Mouse (Mus musculus) MEL (cell line): ENCODE measurements around the gene Tkt. TPM values are rescaled to one million over a fixed set of nuclear protein-coding genes. Genes with fewer than 3 reads are reported as not detected.

Source experiments
- DNase-seq: peaks from one replicate; pipeline ENCODE4 v3.0.0; 2011; ENCODE audit warnings: low read depth, low spot score
- H3K27ac ChIP-seq: 2 replicates; pipeline ENCODE4 v1.5.1; 2012; ENCODE audit warnings: low read depth, mild to moderate bottlenecking, control low read depth, low read length, moderate library complexity; ENCODE audit not compliant: control insufficient read depth
- H3K27me3 ChIP-seq, 2 experiments: fragments of 150-350 bp in 1 of 2; sonication (generic) in 1 of 2; 2 replicates each; pipeline ENCODE4 v1.6.1; 2012; ENCODE audit warnings: low read length in 2 of 2, mild to moderate bottlenecking in 2 of 2, improper control_type of control experiment in 1 of 2, moderate library complexity in 1 of 2; ENCODE audit not compliant: insufficient read depth in 2 of 2, control insufficient read depth in 1 of 2
- H3K36me3 ChIP-seq, 2 experiments: 2 replicates each; pipeline ENCODE4 v1.6.1; 2012 to 2014; ENCODE audit warnings: low read length in 2 of 2, improper control_type of control experiment in 1 of 2, inconsistent platforms in 1 of 2, mild to moderate bottlenecking in 1 of 2; ENCODE audit not compliant: insufficient read depth in 2 of 2, control insufficient read depth in 1 of 2
- H3K4me1 ChIP-seq, 2 experiments: fragments of 150-350 bp in 1 of 2; sonication (generic) in 1 of 2; 2 replicates each; pipeline ENCODE4 v1.6.1; 2012; ENCODE audit warnings: low read length in 2 of 2, improper control_type of control experiment in 1 of 2, mild to moderate bottlenecking in 1 of 2; ENCODE audit not compliant: insufficient read depth in 2 of 2, control insufficient read depth in 1 of 2
- H3K4me3 ChIP-seq, 2 experiments: fragments of 150-350 bp in 1 of 2; sonication (generic) in 1 of 2; 2 replicates each; pipeline ENCODE4 v1.5.1; 2012; ENCODE audit warnings: low read depth in 2 of 2, low read length in 2 of 2, mild to moderate bottlenecking in 2 of 2, moderate library complexity in 2 of 2, control low read depth in 1 of 2, improper control_type of control experiment in 1 of 2; ENCODE audit not compliant: control insufficient read depth in 1 of 2, insufficient read depth in 1 of 2
- H3K79me2 ChIP-seq: 2 replicates; pipeline ENCODE4 v1.6.1; 2012; ENCODE audit warnings: mild to moderate bottlenecking, low read length, moderate library complexity; ENCODE audit not compliant: control insufficient read depth, poor library complexity, insufficient read depth
- H3K9ac ChIP-seq: 2 replicates; pipeline ENCODE4 v1.6.1; 2012; ENCODE audit warnings: low read depth, mild to moderate bottlenecking, control low read depth, low read length, moderate library complexity; ENCODE audit not compliant: control insufficient read depth, poor library complexity, severe bottlenecking
- H3K9me3 ChIP-seq: fragments of 150-350 bp; sonication (generic); replicated peaks from 2 replicates; pipeline ENCODE4 v1.6.1; 2012; ENCODE audit warnings: mild to moderate bottlenecking, low read length, improper control_type of control experiment, moderate library complexity; ENCODE audit not compliant: insufficient read depth
- CHD2 ChIP-seq: IDR thresholded peaks from 2 replicates; pipeline ENCODE4 v1.6.1; 2011; ENCODE audit warnings: low read length, improper control_type of control experiment
- E2F4 ChIP-seq: IDR thresholded peaks from 2 replicates; pipeline ENCODE4 v1.6.1; 2011; ENCODE audit warnings: low read depth, low read length, improper control_type of control experiment, borderline replicate concordance
- ELF1 ChIP-seq: IDR thresholded peaks from 2 replicates; pipeline ENCODE4 v1.6.1; 2014; ENCODE audit warnings: low read depth, mild to moderate bottlenecking, inconsistent platforms, low read length, improper control_type of control experiment, moderate library complexity
- ETS1 ChIP-seq: IDR thresholded peaks from 2 replicates; pipeline ENCODE4 v1.6.1; 2012; ENCODE audit warnings: low read depth, mild to moderate bottlenecking, inconsistent platforms, low read length, improper control_type of control experiment, moderate library complexity
- KAT2A ChIP-seq: conservative IDR thresholded peaks from 2 replicates; pipeline ENCODE4 v1.6.1; 2012; ENCODE audit warnings: low read depth, low read length, improper control_type of control experiment, inconsistent platforms
- MAFK ChIP-seq: IDR thresholded peaks from 2 replicates; pipeline ENCODE4 v1.6.1; 2011; ENCODE audit warnings: low read depth, mild to moderate bottlenecking, low read length, improper control_type of control experiment, borderline replicate concordance
- MAX ChIP-seq: IDR thresholded peaks from 2 replicates; pipeline ENCODE4 v1.6.1; 2011; ENCODE audit warnings: low read length, improper control_type of control experiment
- MYB ChIP-seq: IDR thresholded peaks from 2 replicates; pipeline ENCODE4 v1.6.1; 2011; ENCODE audit warnings: mild to moderate bottlenecking, low read depth, low read length, improper control_type of control experiment
- NRF1 ChIP-seq: IDR thresholded peaks from 2 replicates; pipeline ENCODE4 v1.6.1; 2014; ENCODE audit warnings: low read depth, mild to moderate bottlenecking, inconsistent platforms, low read length, improper control_type of control experiment, moderate library complexity; ENCODE audit not compliant: poor library complexity, insufficient read depth, severe bottlenecking
- POLR2AphosphoS2 ChIP-seq: IDR thresholded peaks from 2 replicates; pipeline ENCODE4 v1.6.1; 2011; ENCODE audit warnings: low read length, improper control_type of control experiment
- POLR2AphosphoS5 ChIP-seq: IDR thresholded peaks from 2 replicates; pipeline ENCODE4 v1.6.1; 2012; ENCODE audit warnings: low read depth, borderline replicate concordance, mild to moderate bottlenecking, inconsistent platforms, low read length, moderate library complexity, mixed read lengths
- RAD21 ChIP-seq: IDR thresholded peaks from 2 replicates; pipeline ENCODE4 v1.6.1; 2011; ENCODE audit warnings: mild to moderate bottlenecking, low read depth, low read length, improper control_type of control experiment
- RCOR1 ChIP-seq: IDR thresholded peaks from 2 replicates; pipeline ENCODE4 v1.6.1; 2012; ENCODE audit warnings: low read depth, mild to moderate bottlenecking, inconsistent platforms, low read length, improper control_type of control experiment
- SIN3A ChIP-seq: IDR thresholded peaks from 2 replicates; pipeline ENCODE4 v1.6.1; 2012; ENCODE audit warnings: low read length, improper control_type of control experiment, inconsistent platforms
- SMC3 ChIP-seq: IDR thresholded peaks from 2 replicates; pipeline ENCODE4 v1.6.1; 2011; ENCODE audit warnings: low read depth, low read length, improper control_type of control experiment
- TAL1 ChIP-seq: IDR thresholded peaks from 2 replicates; pipeline ENCODE4 v1.6.1; 2012; ENCODE audit warnings: mild to moderate bottlenecking, inconsistent platforms, low read length, moderate library complexity, mixed read lengths
- TCF12 ChIP-seq: IDR thresholded peaks from 2 replicates; pipeline ENCODE4 v1.6.1; 2014; ENCODE audit warnings: low read depth, mild to moderate bottlenecking, inconsistent platforms, low read length, improper control_type of control experiment, moderate library complexity
- USF2 ChIP-seq, 2 experiments: IDR thresholded peaks; 2 replicates each; pipeline ENCODE4 v1.6.1; 2011 to 2012; ENCODE audit warnings: improper control_type of control experiment in 2 of 2, low read length in 2 of 2, borderline replicate concordance in 1 of 2, inconsistent platforms in 1 of 2, low read depth in 1 of 2, mild to moderate bottlenecking in 1 of 2; ENCODE audit not compliant: insufficient read depth in 1 of 2
- ZMIZ1 ChIP-seq: IDR thresholded peaks from 2 replicates; pipeline ENCODE4 v1.6.1; 2012; ENCODE audit warnings: low read depth, mild to moderate bottlenecking, inconsistent platforms, low read length, improper control_type of control experiment, moderate library complexity
- polyA plus RNA-seq, 2 experiments: library from polyadenylated mRNA; stranded (reverse) in 1 of 2; unstranded in 1 of 2; fragments of >175 nt in 1 of 2; fragments of >200 nt in 1 of 2; gene quantifications; 2 replicates each; pipeline versions ENCODE4 v1.2.1 to v1.2.4; 2012; ENCODE audit warnings: low replicate concordance in 2 of 2, low read depth in 1 of 2; ENCODE audit not compliant: insufficient read length in 2 of 2, insufficient read depth in 1 of 2, missing spikeins in 1 of 2
- total RNA-seq: library from RNA; depleted of rRNA; stranded (reverse); fragments of 300-350 nt; gene quantifications from 2 replicates; pipeline ENCODE4 v1.2.3, GENCODE M21; 2012

The Tkt gene
- total and polyA plus RNA-seq, 3 experiments = 115 to 1,273 (median 640) TPM

DNA sequence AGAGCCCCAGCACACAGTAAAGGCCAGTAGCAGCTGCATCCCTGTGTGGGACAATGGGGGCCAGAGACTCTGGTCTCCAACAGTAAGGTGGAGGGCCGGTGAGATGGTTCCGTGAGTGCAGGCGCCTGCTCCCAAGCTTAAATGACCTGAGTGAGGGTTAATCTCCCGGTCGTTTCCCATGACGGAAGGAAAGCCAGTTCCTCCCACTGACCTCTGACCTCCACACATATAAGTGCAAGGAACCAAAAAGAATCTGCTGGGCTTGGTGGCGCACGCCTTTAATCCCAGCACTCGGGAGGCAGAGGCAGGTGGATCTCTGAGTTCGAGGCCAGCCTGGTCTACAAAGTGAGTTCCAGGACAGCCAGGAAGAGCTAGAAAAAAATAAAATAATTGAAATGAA is 19.8 kb upstream of the Tkt start:
- Histone ChIP-seq H3K4me3 (no peak overlapping the region), H3K27me3 (no peaks in the 10 kb centered on the region), H3K9ac (no peak overlapping the region), H3K9me3 (no peaks in the 10 kb centered on the region), H3K27ac (no peak overlapping the region), H3K79me2 (no peaks in the 10 kb centered on the region), H3K36me3 (no peaks in the 10 kb centered on the region; a peak in 1 of 4 replicates), H3K4me1 (no peaks in the 10 kb centered on the region)
- TF ChIP-seq TCF12 (no peak), RAD21 (no peak)
- DNase-seq = no peak

DNA sequence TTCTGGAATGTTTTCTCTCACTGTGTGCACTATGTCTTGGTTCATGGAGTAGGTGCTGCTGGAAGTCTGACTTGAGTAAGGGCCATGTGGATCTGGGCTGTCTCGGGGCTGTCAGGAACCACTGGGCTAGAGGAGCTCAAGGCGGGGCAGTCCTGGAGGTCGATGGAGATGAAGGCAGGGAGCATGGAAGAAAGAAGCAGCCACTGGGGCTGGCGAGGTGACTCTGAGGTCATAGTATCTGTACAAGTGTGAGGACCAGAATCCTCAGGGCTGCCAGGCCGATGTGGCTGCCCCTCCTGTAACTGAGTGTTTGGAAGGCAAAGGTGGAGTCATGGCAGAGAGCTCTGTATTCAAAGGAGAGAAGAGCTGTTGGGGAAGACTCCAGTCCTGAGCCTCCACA is 19.2 kb upstream of the Tkt start:
- no peaks in the 10 kb centered on the region for H3K27me3 ChIP-seq
- no peak overlapping the region for H3K27ac ChIP-seq
- H3K4me1 ChIP-seq = no peaks in the 10 kb centered on the region
- H3K9me3 ChIP-seq = no peaks in the 10 kb centered on the region
- no peak overlapping the region for H3K9ac ChIP-seq
- no peaks in the 10 kb centered on the region; a peak in 1 of 4 replicates for H3K36me3 ChIP-seq
- DNase-seq = no peak
- TF ChIP-seq POLR2AphosphoS5 = no peak
- TF ChIP-seq MAFK = no peak
- no peak for TF ChIP-seq ETS1
- TF ChIP-seq TAL1 = no peak
- TF ChIP-seq MYB = no peak
- no peak for TF ChIP-seq ELF1
- no peak for TF ChIP-seq USF2 (IDR thresholded peaks at IDR 0.05; ENCODE audit: borderline replicate concordance in 1 of 2, insufficient read depth in 1 of 2, low read depth in 1 of 2, low read length in 2 of 2)
- no peak for TF ChIP-seq E2F4
- no peak for TF ChIP-seq POLR2AphosphoS2
- TF ChIP-seq SMC3 = no peak
- TF ChIP-seq MAX = no peak
- no peak for TF ChIP-seq KAT2A
- H3K4me3 ChIP-seq = no peak overlapping the region
- H3K79me2 ChIP-seq = no peaks in the 10 kb centered on the region

DNA sequence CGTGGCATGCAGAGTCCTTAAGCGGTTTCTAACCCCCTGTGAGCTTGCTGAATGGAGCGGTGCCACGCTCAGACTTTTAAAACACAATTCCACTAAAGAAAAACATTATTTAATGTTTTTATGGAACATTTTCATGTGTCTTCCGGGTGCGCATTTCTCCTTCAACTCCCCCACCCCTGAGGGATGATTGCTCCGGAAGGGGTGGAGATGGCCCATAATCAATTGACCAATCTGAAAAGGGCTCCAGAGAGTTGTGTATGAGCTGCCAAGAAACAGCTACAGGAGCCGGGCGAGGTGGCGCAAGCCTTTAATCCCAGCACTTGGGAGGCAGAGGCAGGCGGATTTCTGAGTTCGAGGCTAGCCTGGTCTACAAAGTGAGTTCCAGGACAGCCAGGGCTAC is 18.7 kb upstream of the Tkt start:
- no peak for DNase-seq
- H3K27me3 ChIP-seq = no peaks in the 10 kb centered on the region
- H3K4me3 ChIP-seq = no peak overlapping the region
- H3K36me3 ChIP-seq = no peaks in the 10 kb centered on the region; a peak in 1 of 4 replicates
- no peak overlapping the region for H3K27ac ChIP-seq
- H3K9me3 ChIP-seq = no peaks in the 10 kb centered on the region
- H3K4me1 ChIP-seq = no peaks in the 10 kb centered on the region
- no peak overlapping the region for H3K9ac ChIP-seq
- TF ChIP-seq RAD21 (no peak), ZMIZ1 (no peak), SIN3A (no peak), CHD2 (no peak), NRF1 (no peak), TAL1 (no peak), ETS1 (no peak), MAX (no peak), RCOR1 (no peak)
- H3K79me2 ChIP-seq = no peaks in the 10 kb centered on the region
